Mouse (Mus musculus) cerebellum, postnatal 25 days (tissue): ENCODE measurements around the gene Ergic1.

Experiments used
- DNase-seq, 2 experiments: peaks; one replicate each; pipeline ENCODE4 v3.0.0; 2021; ENCODE audit warnings: mixed read lengths in 2 of 2

Ergic1 gene

GRCm38 (mm10) chr17:26575786-26576690, 14.7 kb downstream of the Ergic1 start:
- peak in 1 of 2 experiments; percentile 51 for DNase-seq

- peak in 1 of 2 experiments; percentile 52 for DNase-seq
Measured at GRCm38 (mm10) chr17:26576833-26577232, 15.5 kb downstream of the Ergic1 start.

DNA sequence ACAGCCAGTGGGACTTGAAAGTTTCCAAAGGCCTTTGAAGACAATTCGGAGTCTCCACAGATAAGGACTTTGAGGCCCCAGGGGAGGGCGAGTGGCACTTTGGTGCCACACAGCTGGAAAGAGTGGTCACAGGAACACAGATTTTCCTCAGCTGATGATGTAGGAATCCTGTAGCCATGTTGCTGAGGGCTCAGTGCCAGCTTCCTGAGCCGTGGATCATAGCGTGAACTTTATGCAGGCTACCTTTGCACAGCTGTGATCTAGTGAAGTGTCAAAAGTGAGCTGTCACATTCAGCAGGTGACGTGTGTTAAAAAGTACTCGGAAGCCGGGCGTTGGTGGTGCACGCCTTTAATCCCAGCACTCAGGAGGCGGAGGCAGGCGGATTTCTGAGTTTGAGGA, 16.0 kb downstream of the Ergic1 start:
- peak in 1 of 2 experiments; percentile 27 for DNase-seq

GRCm38 (mm10) chr17:26578162-26578561, 16.9 kb downstream of the Ergic1 start:
- DNase-seq: peak; percentile 23

DNA sequence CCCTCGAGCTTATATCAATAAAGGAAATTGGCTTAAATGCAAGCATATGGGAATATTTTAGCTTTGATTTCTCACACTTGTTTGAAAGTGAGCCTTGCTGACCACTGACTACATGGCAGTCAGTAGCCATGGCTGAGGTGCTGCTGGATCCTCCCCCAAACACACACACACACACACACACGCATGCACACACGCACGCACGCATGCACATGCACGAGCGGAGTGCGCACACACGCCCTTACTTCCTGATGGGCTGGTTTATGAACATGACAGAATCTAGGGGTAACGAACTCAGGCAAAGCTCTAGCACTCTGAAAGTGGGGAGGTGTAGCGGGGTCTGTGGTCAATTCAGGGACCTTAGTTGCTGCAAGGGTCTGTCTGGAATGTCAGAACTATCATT, 17.5 kb downstream of the Ergic1 start:
- DNase-seq: peak; percentile 2 to 3

GRCm38 (mm10) chr17:26579396-26579795, 18.1 kb downstream of the Ergic1 start:
- DNase-seq: no peak

DNA sequence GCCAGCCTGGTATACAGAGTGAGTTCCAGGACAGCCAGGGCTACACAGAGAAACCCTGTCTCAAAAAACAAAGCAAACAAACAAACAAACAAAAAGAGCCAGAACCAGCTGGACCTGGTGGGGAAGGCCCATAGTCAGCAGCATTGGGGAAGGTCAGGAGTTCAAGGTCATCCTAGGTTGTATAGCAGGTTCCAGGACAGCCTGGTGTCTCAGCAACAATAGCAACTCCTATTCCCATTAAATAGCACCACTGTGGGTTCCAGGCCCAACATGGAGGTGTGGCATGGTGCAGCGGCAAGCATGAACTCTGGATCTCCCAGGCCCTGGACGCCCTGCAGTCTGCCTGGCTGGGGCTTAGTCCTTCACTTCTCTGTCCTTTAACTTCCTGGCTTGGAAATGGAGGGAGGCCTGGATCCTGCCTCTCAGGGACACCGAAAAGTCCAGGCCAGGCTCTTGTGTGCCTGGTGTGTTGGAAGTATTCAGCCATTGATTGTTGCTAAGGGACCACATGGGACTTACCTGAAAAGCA, 19.6 kb downstream of the Ergic1 start:
- no peak for DNase-seq

GRCm38 (mm10) chr17:26582297-26582696, 21.0 kb downstream of the Ergic1 start:
- DNase-seq: peak in 1 of 2 experiments; percentile 18

- DNase-seq: no peak
Measured at GRCm38 (mm10) chr17:26583056-26583455, 21.8 kb downstream of the Ergic1 start.

DNA sequence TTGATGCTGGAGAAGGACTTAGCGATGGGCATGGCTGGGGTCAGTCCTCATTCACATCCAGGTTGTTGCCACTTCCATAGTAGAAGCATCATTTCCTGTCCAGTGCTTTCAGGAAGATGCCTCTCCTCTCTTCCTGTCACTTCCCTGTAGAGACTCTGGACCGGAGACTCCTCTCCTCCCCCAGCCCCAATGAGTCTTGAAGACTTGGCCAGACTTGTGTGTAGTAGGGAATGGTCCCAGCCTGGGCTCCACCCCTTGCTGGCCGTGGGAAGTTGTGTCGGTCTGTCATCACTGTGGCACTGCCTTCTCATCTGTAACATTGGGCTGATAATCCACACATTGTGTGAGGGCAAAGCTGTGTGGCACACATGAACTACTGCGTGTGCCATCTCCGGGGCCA, 22.3 kb downstream of the Ergic1 start:
- no peak for DNase-seq

- no peak for DNase-seq
Measured at GRCm38 (mm10) chr17:26584063-26584462, 22.8 kb downstream of the Ergic1 start.

- DNase-seq: peak; percentile 50 to 56
Measured at GRCm38 (mm10) chr17:26584558-26585136, 23.4 kb downstream of the Ergic1 start.

GRCm38 (mm10) chr17:26587961-26588487, 26.7 kb downstream of the Ergic1 start:
- DNase-seq: no peak

- no peak for DNase-seq
Measured at GRCm38 (mm10) chr17:26592510-26592909, 31.2 kb downstream of the Ergic1 start.

DNA sequence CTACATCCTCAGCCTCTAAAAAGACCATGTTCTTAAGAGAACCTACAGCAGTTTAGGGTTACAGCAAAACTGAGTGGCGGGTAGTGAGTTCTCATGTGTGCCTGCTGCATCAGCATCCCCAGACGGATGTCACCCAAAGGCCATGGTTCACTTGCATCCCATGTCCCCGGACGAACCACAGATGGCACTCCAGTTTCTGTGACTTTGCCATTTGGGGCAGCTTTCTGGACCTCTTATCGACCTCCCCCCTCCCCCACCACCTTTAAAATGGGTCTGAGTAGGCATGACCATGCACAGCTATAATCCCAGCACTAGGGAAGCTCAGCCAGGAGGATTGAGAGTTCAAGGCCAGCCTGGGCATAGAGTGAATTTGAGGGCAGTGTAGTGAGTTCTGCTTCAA, 31.9 kb downstream of the Ergic1 start:
- DNase-seq: no peak

- peak in 1 of 2 experiments; percentile 52 for DNase-seq
Measured at GRCm38 (mm10) chr17:26594171-26594570, 32.9 kb downstream of the Ergic1 start.

DNA sequence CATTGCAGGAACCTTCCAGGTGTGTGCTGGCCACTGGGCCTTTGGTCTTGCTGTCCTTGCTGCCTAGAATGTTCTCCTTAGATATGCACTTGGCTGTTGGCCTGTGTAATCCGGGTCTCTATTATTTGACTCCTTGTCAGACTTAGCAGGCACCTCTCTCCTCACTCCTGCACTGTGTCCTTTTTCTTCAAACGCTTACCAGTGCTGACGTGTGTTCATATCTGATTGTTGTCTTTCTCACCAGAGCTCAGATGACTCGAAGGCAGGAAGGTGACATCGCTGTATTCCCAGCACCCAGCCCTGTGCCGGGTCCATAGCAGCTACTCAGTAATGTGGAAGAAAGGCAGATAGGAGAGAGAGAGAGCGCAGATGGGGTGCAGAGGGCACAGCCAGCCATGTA, 33.7 kb downstream of the Ergic1 start:
- no peak for DNase-seq

- DNase-seq: no peak
Measured at GRCm38 (mm10) chr17:26595448-26596167, 34.3 kb downstream of the Ergic1 start.

DNA sequence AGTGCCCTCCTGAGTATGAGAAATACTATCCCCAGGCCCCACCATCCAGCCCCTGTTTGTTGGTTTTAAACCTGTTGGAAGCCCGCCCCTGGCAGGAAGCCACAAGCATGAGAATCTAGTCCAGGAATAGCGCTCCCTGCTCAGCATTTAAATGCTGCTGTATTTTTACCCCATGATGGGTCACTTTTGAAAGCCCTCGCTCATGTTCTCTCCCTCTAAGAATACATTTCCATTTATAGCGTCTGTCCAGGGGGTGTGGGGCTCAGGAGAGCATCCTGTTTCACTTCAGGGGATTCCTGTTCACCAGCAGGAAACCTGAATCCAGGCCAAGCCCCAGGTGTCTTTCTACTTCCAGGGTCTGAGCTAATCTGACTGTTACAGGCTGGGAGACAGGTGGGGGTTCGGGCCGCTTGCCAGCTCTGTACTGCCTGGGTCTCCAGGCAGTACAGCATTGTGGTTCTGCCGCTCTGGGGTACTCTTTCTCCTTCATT, 34.9 kb downstream of the Ergic1 start:
- DNase-seq: peak; percentile 96

DNA sequence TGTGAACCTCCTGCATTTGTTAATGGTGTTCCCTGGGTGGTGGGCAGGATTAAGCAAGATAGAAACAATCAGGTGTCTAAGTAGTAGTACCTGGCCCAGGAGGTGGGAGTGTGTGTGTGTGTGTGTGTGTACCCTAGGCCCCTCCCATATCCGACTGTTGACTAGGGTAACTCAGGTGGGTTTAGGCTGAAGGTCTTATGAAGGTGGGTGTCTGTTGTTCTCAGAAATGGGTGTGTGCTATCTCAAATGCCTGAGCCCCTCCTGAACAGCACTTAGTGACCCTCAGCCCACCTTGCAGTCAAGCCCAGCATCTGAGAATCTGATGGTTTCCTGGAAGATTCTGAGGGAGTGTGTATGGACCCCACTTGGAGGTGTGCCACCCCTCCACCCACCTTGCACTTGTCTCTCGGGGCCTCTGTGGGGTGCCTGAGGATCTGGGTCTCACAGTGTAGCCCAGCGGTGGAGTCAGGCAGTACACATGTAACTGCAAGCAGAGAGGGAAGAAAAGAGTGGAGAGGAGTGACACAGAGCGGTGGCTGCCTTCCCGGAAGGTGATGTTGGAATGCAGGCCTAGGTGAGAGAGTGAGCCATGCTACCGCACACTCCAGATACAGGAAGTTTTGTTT, 35.7 kb downstream of the Ergic1 start:
- peak; percentile 44 to 52 for DNase-seq

- DNase-seq: no peak
Measured at GRCm38 (mm10) chr17:26598845-26599244, 37.6 kb downstream of the Ergic1 start.

DNA sequence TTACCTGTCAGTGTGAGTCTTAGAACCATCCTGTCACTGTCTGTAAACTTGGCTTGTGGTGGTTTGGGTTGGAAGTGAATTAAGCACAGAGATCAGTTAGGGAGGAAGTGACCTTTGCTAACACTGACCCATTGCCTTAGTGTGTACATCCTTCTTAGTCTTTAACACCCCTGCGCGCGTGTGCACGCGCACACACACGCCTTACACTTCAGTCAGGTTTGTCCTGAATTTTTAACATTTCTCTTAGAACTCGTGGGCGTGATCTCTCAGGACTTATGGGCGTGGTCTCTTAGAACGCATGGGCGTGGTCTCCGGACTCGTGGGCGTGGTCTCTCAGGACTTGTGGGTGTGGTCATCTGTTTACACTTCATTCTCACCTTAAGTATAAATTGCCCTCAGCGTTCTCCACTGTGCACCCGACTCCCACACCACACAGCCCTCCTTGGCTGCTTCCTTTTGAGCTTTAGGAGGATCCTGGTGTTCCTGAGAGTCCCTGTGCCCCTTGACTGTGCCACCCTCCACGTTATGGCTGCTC, 39.7 kb downstream of the Ergic1 start:
- no peak for DNase-seq
